Mouse (Mus musculus) liver, embryonic 14.5 days (tissue): ENCODE data around the gene Zfp324.
A peak's percentile ranks its signal among the peaks of the same experiment; 100 is the strongest.

Experiments used
- CTCF ChIP-seq: IDR thresholded peaks from 2 replicates; pipeline ENCODE4 v1.5.1; 2016; ENCODE audit warnings: antibody characterized with exemption, low read depth, control low read depth
- EP300 ChIP-seq: IDR thresholded peaks from 2 replicates; pipeline ENCODE4 v1.6.1; 2016; ENCODE audit warnings: antibody characterized with exemption, low read depth

GRCm38 (mm10) chr7:12977682-12978389 lies 12.2 kb downstream of the Zfp324 start, which contains the start of gene Zfp446:
- TF ChIP-seq CTCF (0 out of 2 replicates have a peak, but pooled peaks have one; percentile 10), EP300 (no peak)
